Mouse (Mus musculus) C2C12 (cell line): ENCODE measurements at regions not wholly inside any gene's neighbourhood (a gene's known extent, or its start where the extent isn't known, plus 50 kb on each side); places are given as distances from the start of the nearest gene placed in this dataset.

Experiments used
- H3K27me3 ChIP-seq: one replicate; pipeline ENCODE4 v1.6.1; 2011; ENCODE audit not compliant: control insufficient read depth, insufficient read depth, insufficient read length
- H3K36me3 ChIP-seq: one replicate; pipeline ENCODE4 v1.6.1; 2011; ENCODE audit not compliant: control insufficient read depth, insufficient read depth
- H3K4me3 ChIP-seq: one replicate; pipeline ENCODE4 v1.5.1; 2011; ENCODE audit warnings: mild to moderate bottlenecking, control low read depth; ENCODE audit not compliant: poor library complexity, insufficient read depth, severe bottlenecking
- H3K79me2 ChIP-seq: one replicate; pipeline ENCODE4 v1.6.1; 2011; ENCODE audit not compliant: control insufficient read depth, insufficient read depth
- H3K79me3 ChIP-seq: one replicate; pipeline ENCODE4 v1.6.1; 2011; ENCODE audit warnings: low read depth, control low read depth
- H3ac ChIP-seq: one replicate; pipeline ENCODE3; 2011; ENCODE audit warnings: low read depth; ENCODE audit not compliant: control insufficient read depth, insufficient read length
- CEBPB ChIP-seq: IDR thresholded peaks from one replicate; pipeline ENCODE4 v1.6.1; 2011; ENCODE audit warnings: low read depth, mild to moderate bottlenecking, control low read depth, moderate library complexity
- CTCF ChIP-seq: IDR thresholded peaks from one replicate; pipeline ENCODE4 v1.5.1; 2011; ENCODE audit not compliant: control insufficient read depth, insufficient read depth, insufficient read length
- FOSL1 ChIP-seq: IDR thresholded peaks from one replicate; pipeline ENCODE4 v1.8.0; 2011; ENCODE audit warnings: mild to moderate bottlenecking, low read length; ENCODE audit not compliant: poor library complexity, insufficient read depth, severe bottlenecking
- MAX ChIP-seq: IDR thresholded peaks from one replicate; pipeline ENCODE4 v1.6.1; 2011; ENCODE audit warnings: mild to moderate bottlenecking, control low read depth
- MYOD1 ChIP-seq: IDR thresholded peaks from one replicate; pipeline ENCODE4 v1.6.1; 2011; ENCODE audit warnings: low read depth; ENCODE audit not compliant: control insufficient read depth, insufficient read length
- MYOG ChIP-seq: IDR thresholded peaks from one replicate; pipeline ENCODE4 v1.6.1; 2011; ENCODE audit not compliant: control insufficient read depth, insufficient read length; ENCODE audit errors: extremely low read depth
- USF1 ChIP-seq: IDR thresholded peaks from one replicate; pipeline ENCODE4 v1.6.1; 2011; ENCODE audit warnings: low read depth, mild to moderate bottlenecking, control low read depth, moderate library complexity

DNA sequence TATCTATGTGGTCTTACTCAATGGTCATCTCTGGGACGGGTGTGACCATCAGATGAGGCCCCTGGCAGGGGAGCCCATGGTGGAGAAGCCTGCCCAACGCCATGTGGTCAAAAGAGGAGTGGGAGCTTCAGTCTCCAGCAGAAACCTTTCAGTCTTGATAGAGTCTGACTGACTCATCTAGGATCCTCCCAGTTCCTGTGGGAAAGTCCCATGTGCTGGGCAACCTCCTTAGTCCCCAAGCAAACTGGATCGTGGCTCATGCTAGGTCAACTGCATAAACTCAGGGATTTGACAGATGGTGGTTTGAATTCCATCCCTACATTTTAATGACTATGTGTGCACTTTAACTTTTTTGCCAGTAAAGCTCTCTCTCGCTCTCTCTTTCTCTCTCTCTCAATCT is 55.4 kb upstream of the Tpm1 start:
- no peak overlapping the region for H3ac ChIP-seq
- no peaks in the 10 kb centered on the region for H3K79me3 ChIP-seq
- no peaks in the 10 kb centered on the region for H3K36me3 ChIP-seq
- H3K4me3 ChIP-seq = no peak overlapping the region
- H3K27me3 ChIP-seq = no peaks in the 10 kb centered on the region
- TF ChIP-seq MYOG = no peak
- peak; percentile 9 for TF ChIP-seq MYOD1
- TF ChIP-seq MAX = peak; percentile 89
- H3K79me2 ChIP-seq = no peaks in the 10 kb centered on the region

DNA sequence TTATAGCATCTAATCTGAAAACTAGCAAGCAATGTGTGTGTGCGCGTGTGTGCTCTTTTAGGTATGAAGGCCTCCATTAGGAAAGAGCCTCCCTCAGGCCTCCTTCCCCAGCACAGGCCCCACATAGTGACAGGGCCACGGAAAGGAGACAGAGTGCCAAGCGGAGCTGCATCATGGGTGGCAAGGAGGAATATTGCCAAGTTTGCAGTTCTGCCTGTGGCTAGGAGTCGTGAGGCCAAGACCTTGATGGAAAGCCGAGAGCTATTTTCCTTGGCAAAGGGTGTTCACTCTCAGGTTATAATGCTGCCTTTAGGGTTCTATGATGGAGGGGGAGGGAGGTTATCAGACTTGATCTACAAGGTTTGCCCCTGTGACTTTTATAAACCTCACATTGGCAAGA is 53.4 kb upstream of the Tpm1 start:
- no peak overlapping the region for H3K4me3 ChIP-seq
- H3K79me2 ChIP-seq = no peaks in the 10 kb centered on the region
- no peaks in the 10 kb centered on the region for H3K27me3 ChIP-seq
- no peaks in the 10 kb centered on the region for H3K79me3 ChIP-seq
- TF ChIP-seq FOSL1 = no peak
- H3ac ChIP-seq = no peak overlapping the region
- H3K36me3 ChIP-seq = no peaks in the 10 kb centered on the region

DNA sequence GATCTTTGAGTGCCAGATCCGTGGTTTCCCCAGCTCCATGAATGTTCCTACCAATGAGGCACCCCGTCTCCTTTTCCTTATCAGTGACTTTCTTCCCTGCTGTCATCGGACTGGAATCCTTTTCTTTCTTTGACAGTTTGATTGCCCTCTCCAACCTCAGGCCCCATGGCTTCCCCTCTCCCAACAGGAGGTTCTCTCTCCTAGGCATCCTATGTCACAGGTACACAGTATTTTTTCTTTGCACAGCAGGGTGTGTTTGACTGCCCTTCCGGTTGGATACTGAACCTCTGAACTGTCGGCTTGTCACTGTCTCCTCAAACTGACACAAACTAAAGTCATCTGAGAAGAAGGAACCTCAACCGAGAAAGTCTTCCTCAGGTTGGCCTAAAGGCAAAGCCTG is 50.3 kb upstream of the Tpm1 start:
- H3K36me3 ChIP-seq = no peaks in the 10 kb centered on the region
- no peak overlapping the region for H3K4me3 ChIP-seq
- H3ac ChIP-seq = no peak overlapping the region
- no peaks in the 10 kb centered on the region for H3K27me3 ChIP-seq
- no peaks in the 10 kb centered on the region for H3K79me2 ChIP-seq
- no peaks in the 10 kb centered on the region for H3K79me3 ChIP-seq
- TF ChIP-seq USF1 = no peak
- no peak for TF ChIP-seq CTCF
- no peak for TF ChIP-seq MYOG
- TF ChIP-seq MYOD1 = no peak
- no peak for TF ChIP-seq MAX
- TF ChIP-seq CEBPB = no peak
- no peak for TF ChIP-seq FOSL1
